Mouse (Mus musculus) forebrain, embryonic 16.5 days (tissue): ENCODE data around the gene Ackr4. TPM values are rescaled to one million over a fixed set of nuclear protein-coding genes. Genes with fewer than 3 reads are reported as not detected.
A peak's percentile ranks its signal among the peaks of the same experiment; 100 is the strongest.

Source experiments
- ATAC-seq: fragments of 200-750 bp; cut with Nextera tagmentation; 2 replicates; pipeline ENCODE4 v1.8.0; 2017; ENCODE audit warnings: mild to moderate bottlenecking, moderate library complexity
- H3K27ac ChIP-seq: fragments of 300-500 bp; sonication (generic); 2 replicates; pipeline ENCODE4 v1.5.1; 2014; ENCODE audit warnings: low read length, control low read depth
- H3K27me3 ChIP-seq: fragments of 300-500 bp; sonication (generic); replicated peaks from 2 replicates; pipeline ENCODE4 v1.6.1; 2014; ENCODE audit warnings: low read length; ENCODE audit not compliant: control insufficient read depth, insufficient read depth
- H3K36me3 ChIP-seq: fragments of 300-500 bp; sonication (generic); 2 replicates; pipeline ENCODE4 v1.6.1; 2014; ENCODE audit not compliant: control insufficient read depth, insufficient read depth
- H3K4me1 ChIP-seq: fragments of 300-500 bp; sonication (generic); replicated peaks from 2 replicates; pipeline ENCODE4 v1.6.1; 2014; ENCODE audit warnings: low read length; ENCODE audit not compliant: control insufficient read depth, insufficient read depth
- H3K4me2 ChIP-seq: fragments of 300-500 bp; sonication (generic); 2 replicates; pipeline ENCODE4 v1.6.1; 2014; ENCODE audit warnings: mild to moderate bottlenecking, low read length, control low read depth
- H3K4me3 ChIP-seq: fragments of 300-500 bp; sonication (generic); replicated peaks from 2 replicates; pipeline ENCODE4 v1.5.1; 2014; ENCODE audit warnings: mild to moderate bottlenecking, low read length, control low read depth
- H3K9ac ChIP-seq: fragments of 300-500 bp; sonication (generic); replicated peaks from 2 replicates; pipeline ENCODE4 v1.6.1; 2014; ENCODE audit warnings: low read depth, low read length, control low read depth
- H3K9me3 ChIP-seq: fragments of 300-500 bp; sonication (generic); 2 replicates; pipeline ENCODE4 v1.6.1; 2016; ENCODE audit warnings: low read length; ENCODE audit not compliant: control insufficient read depth
- WGBS: fragments of 180-500 bp; shearing (Covaris S2); extraction: QIAGEN DNeasy Blood & Tissue Kit; methylation state at CpG from one replicate; pipeline ENCODE4 v1.1.7; 2014; 5-methylcytosine and 5-hydroxymethylcytosine counted together
- polyA plus RNA-seq: library from polyadenylated mRNA; unstranded; fragments of >200 nt; fragmentation: Nextera tagmentation; extraction: Ambion mirVana; gene quantifications from 2 replicates; pipeline ENCODE4 v1.2.1, GENCODE M21; 2015

The Ackr4 gene
- polyA plus RNA-seq, result 0.43 and 0.56 TPM in 2 replicates

GRCm38 (mm10) chr9:104126833-104127232 is at the start of gene Ackr4:
Ackr4 (minus strand) TSS chr9:104126933.
- Histone ChIP-seq H3K4me1 (peaks cover 19% of the 10 kb centered on the region), H3K36me3 (no peaks in the 10 kb centered on the region), H3K27ac (peak within 1 kb of the TSS; percentile 71), H3K4me2 (no peak within 1 kb of the TSS), H3K4me3 (no peak within 1 kb of the TSS), H3K27me3 (no peaks in the 10 kb centered on the region), H3K9ac (no peak within 1 kb of the TSS), H3K9me3 (no peaks in the 10 kb centered on the region)
- ATAC-seq, result no peak
- WGBS, result 73% methylated on average over 3 of the region's 3 CpGs

- ATAC-seq, result no peak
- 94% methylated on average over 6 of the region's 6 CpGs for WGBS
- peaks cover 19% of the 10 kb centered on the region for H3K36me3 ChIP-seq
- no peak overlapping the region for H3K27ac ChIP-seq
- H3K9ac ChIP-seq, result no peak overlapping the region
- no peak overlapping the region for H3K4me3 ChIP-seq
- no peak overlapping the region for H3K4me2 ChIP-seq
- H3K4me1 ChIP-seq, result no peaks in the 10 kb centered on the region
- H3K9me3 ChIP-seq, result no peaks in the 10 kb centered on the region
- no peaks in the 10 kb centered on the region for H3K27me3 ChIP-seq
Observed at GRCm38 (mm10) chr9:104172342-104172741, 45.6 kb upstream of the Ackr4 start.

GRCm38 (mm10) chr9:104171651-104172050 is 44.9 kb upstream of the Ackr4 start:
- no peak for ATAC-seq
- H3K4me2 ChIP-seq, result no peak overlapping the region
- H3K4me3 ChIP-seq, result no peak overlapping the region
- H3K4me1 ChIP-seq, result no peaks in the 10 kb centered on the region
- WGBS, result 90% methylated on average over 6 of the region's 6 CpGs
- no peak overlapping the region for H3K9ac ChIP-seq
- H3K36me3 ChIP-seq, result peaks cover 26% of the 10 kb centered on the region
- H3K9me3 ChIP-seq, result no peaks in the 10 kb centered on the region
- no peak overlapping the region for H3K27ac ChIP-seq
- no peaks in the 10 kb centered on the region for H3K27me3 ChIP-seq

GRCm38 (mm10) chr9:104169986-104170385 is 43.3 kb upstream of the Ackr4 start:
- 97% methylated on average over 10 of the region's 10 CpGs for whole genome bisulfite sequencing
- no peak overlapping the region for H3K27ac ChIP-seq
- no peak overlapping the region for H3K4me2 ChIP-seq
- H3K4me1 ChIP-seq, result no peaks in the 10 kb centered on the region
- no peaks in the 10 kb centered on the region for H3K9me3 ChIP-seq
- peaks cover 27% of the 10 kb centered on the region for H3K36me3 ChIP-seq
- no peak for ATAC-seq
- H3K27me3 ChIP-seq, result no peaks in the 10 kb centered on the region
- no peak overlapping the region for H3K9ac ChIP-seq
- no peak overlapping the region for H3K4me3 ChIP-seq

GRCm38 (mm10) chr9:104165926-104166325 is 39.2 kb upstream of the Ackr4 start:
- H3K9ac ChIP-seq, result no peak overlapping the region
- no peak overlapping the region for H3K27ac ChIP-seq
- WGBS, result 94% methylated on average over 5 of the region's 5 CpGs
- no peaks in the 10 kb centered on the region for H3K4me1 ChIP-seq
- peaks cover 44% of the 10 kb centered on the region for H3K36me3 ChIP-seq
- no peak overlapping the region for H3K4me3 ChIP-seq
- no peak overlapping the region for H3K4me2 ChIP-seq
- no peaks in the 10 kb centered on the region for H3K9me3 ChIP-seq
- no peak for ATAC-seq
- H3K27me3 ChIP-seq, result no peaks in the 10 kb centered on the region

- H3K4me3 ChIP-seq, result no peak overlapping the region
- H3K4me2 ChIP-seq, result no peak overlapping the region
- no peak overlapping the region for H3K9ac ChIP-seq
- no peaks in the 10 kb centered on the region for H3K4me1 ChIP-seq
- no peaks in the 10 kb centered on the region for H3K9me3 ChIP-seq
- no peak for ATAC-seq
- H3K36me3 ChIP-seq, result peaks cover 56% of the 10 kb centered on the region
- H3K27me3 ChIP-seq, result no peaks in the 10 kb centered on the region
- no peak overlapping the region for H3K27ac ChIP-seq
- WGBS, result 87% methylated on average over 5 of the region's 5 CpGs
Observed at GRCm38 (mm10) chr9:104164194-104164593, 37.5 kb upstream of the Ackr4 start.

- no peak overlapping the region for H3K4me3 ChIP-seq
- no peak overlapping the region for H3K27ac ChIP-seq
- no peaks in the 10 kb centered on the region for H3K9me3 ChIP-seq
- H3K4me2 ChIP-seq, result no peak overlapping the region
- WGBS, result 87% methylated on average over 7 of the region's 7 CpGs
- H3K4me1 ChIP-seq, result no peaks in the 10 kb centered on the region
- no peak for ATAC-seq
- H3K36me3 ChIP-seq, result peaks cover 54% of the 10 kb centered on the region
- H3K27me3 ChIP-seq, result no peaks in the 10 kb centered on the region
- no peak overlapping the region for H3K9ac ChIP-seq
Observed at GRCm38 (mm10) chr9:104161117-104161516, 34.4 kb upstream of the Ackr4 start.

- no peaks in the 10 kb centered on the region for H3K4me1 ChIP-seq
- no peaks in the 10 kb centered on the region for H3K9me3 ChIP-seq
- no peak overlapping the region for H3K27ac ChIP-seq
- H3K4me2 ChIP-seq, result no peak overlapping the region
- WGBS, result 99% methylated on average over 7 of the region's 7 CpGs
- H3K36me3 ChIP-seq, result peaks cover 53% of the 10 kb centered on the region
- H3K9ac ChIP-seq, result no peak overlapping the region
- H3K4me3 ChIP-seq, result no peak overlapping the region
- ATAC-seq, result no peak
- H3K27me3 ChIP-seq, result no peaks in the 10 kb centered on the region
Observed at GRCm38 (mm10) chr9:104157291-104157690, 30.6 kb upstream of the Ackr4 start.

GRCm38 (mm10) chr9:104156506-104156905 is 29.8 kb upstream of the Ackr4 start:
- ATAC-seq, result no peak
- Histone ChIP-seq H3K4me3 (no peak overlapping the region), H3K4me1 (no peaks in the 10 kb centered on the region), H3K9me3 (no peaks in the 10 kb centered on the region), H3K27me3 (no peaks in the 10 kb centered on the region), H3K9ac (no peak overlapping the region), H3K27ac (no peak overlapping the region), H3K36me3 (peaks cover 51% of the 10 kb centered on the region), H3K4me2 (no peak overlapping the region)
- 97% methylated on average over 8 of the region's 8 CpGs for WGBS

- Histone ChIP-seq H3K4me1 (no peaks in the 10 kb centered on the region), H3K9me3 (no peaks in the 10 kb centered on the region), H3K4me2 (no peak overlapping the region), H3K27me3 (no peaks in the 10 kb centered on the region), H3K27ac (no peak overlapping the region), H3K36me3 (peaks cover 47% of the 10 kb centered on the region), H3K4me3 (no peak overlapping the region), H3K9ac (no peak overlapping the region)
- ATAC-seq, result no peak
- 94% methylated on average over 14 of the region's 14 CpGs for WGBS
Observed at GRCm38 (mm10) chr9:104155100-104155715, 28.5 kb upstream of the Ackr4 start.
